Mouse (Mus musculus): ENCODE measurements at regions not wholly inside any gene's neighbourhood (a gene's known extent, or its start where the extent isn't known, plus 50 kb on each side); places are given as distances from the start of the nearest gene placed in this dataset.

- Histone ChIP-seq H3K9me3 (ENCODE audit: low read length) (no peaks in the 10 kb centered on the region), H3K27ac (ENCODE audit: low read depth, low read length) (no peak overlapping the region), H3K4me2 (ENCODE audit: low read depth, low read length, poor library complexity, severe bottlenecking) (no peak overlapping the region), H3K9ac (replicated peaks; ENCODE audit: low read length, poor library complexity, severe bottlenecking) (no peak overlapping the region), H3K4me3 (ENCODE audit: low read depth, low read length) (no peak overlapping the region), H3K4me1 (ENCODE audit: insufficient read depth, low read length) (no peaks in the 10 kb centered on the region), H3K27me3 (ENCODE audit: insufficient read depth, low read length) (no peaks in the 10 kb centered on the region), H3K36me3 (ENCODE audit: insufficient read depth, low read length) (no peaks in the 10 kb centered on the region)
- ATAC-seq (ENCODE audit: low FRiP score), result no peak
- WGBS, result 75% methylated on average over 3 of the region's 3 CpGs
- TF ChIP-seq CTCF (IDR thresholded peaks at IDR 0.05), result no peak
- no peak for DNase-seq (ENCODE audit: low spot score)
These were observed 285.6 kb downstream of the Osr1 start for GRCm38 (mm10) chr12:9855503-9856024.

GRCm38 (mm10) chr12:9856128-9856621, 286.3 kb downstream of the Osr1 start:
- Histone ChIP-seq H3K9me3 (ENCODE audit: low read length) (no peaks in the 10 kb centered on the region), H3K4me3 (ENCODE audit: low read depth, low read length) (no peak overlapping the region), H3K4me1 (ENCODE audit: insufficient read depth, low read length) (no peaks in the 10 kb centered on the region), H3K27ac (ENCODE audit: low read depth, low read length) (no peak overlapping the region), H3K9ac (replicated peaks; ENCODE audit: low read length, poor library complexity, severe bottlenecking) (no peak overlapping the region), H3K4me2 (ENCODE audit: low read depth, low read length, poor library complexity, severe bottlenecking) (no peak overlapping the region), H3K36me3 (ENCODE audit: insufficient read depth, low read length) (no peaks in the 10 kb centered on the region), H3K27me3 (ENCODE audit: insufficient read depth, low read length) (no peaks in the 10 kb centered on the region)
- 84% methylated on average over 8 of the region's 8 CpGs for WGBS
- TF ChIP-seq CTCF (IDR thresholded peaks at IDR 0.05), result no peak
- ATAC-seq (ENCODE audit: low FRiP score), result no peak
- DNase-seq (ENCODE audit: low spot score), result peak; percentile 24

- H3K27ac ChIP-seq (ENCODE audit: low read depth, low read length), result no peak overlapping the region
- DNase-seq (ENCODE audit: low spot score), result no peak
- H3K36me3 ChIP-seq (ENCODE audit: insufficient read depth, low read length), result no peaks in the 10 kb centered on the region
- no peaks in the 10 kb centered on the region for H3K9me3 ChIP-seq (ENCODE audit: low read length)
- TF ChIP-seq CTCF (IDR thresholded peaks at IDR 0.05), result no peak
- 74% methylated on average over 2 of the region's 2 CpGs for WGBS
- no peak for ATAC-seq (ENCODE audit: low FRiP score)
- no peak overlapping the region for H3K4me3 ChIP-seq (ENCODE audit: low read depth, low read length)
- no peaks in the 10 kb centered on the region for H3K27me3 ChIP-seq (ENCODE audit: insufficient read depth, low read length)
- H3K4me1 ChIP-seq (ENCODE audit: insufficient read depth, low read length), result no peaks in the 10 kb centered on the region
- H3K9ac ChIP-seq (replicated peaks; ENCODE audit: low read length, poor library complexity, severe bottlenecking), result no peak overlapping the region
- no peak overlapping the region for H3K4me2 ChIP-seq (ENCODE audit: low read depth, low read length, poor library complexity, severe bottlenecking)
These were observed 288.1 kb downstream of the Osr1 start for GRCm38 (mm10) chr12:9857990-9858389.

GRCm38 (mm10) chr12:9862301-9862700, 292.4 kb downstream of the Osr1 start:
- Histone ChIP-seq H3K27ac (ENCODE audit: low read depth, low read length) (no peak overlapping the region), H3K36me3 (ENCODE audit: insufficient read depth, low read length) (no peaks in the 10 kb centered on the region), H3K4me3 (ENCODE audit: low read depth, low read length) (no peak overlapping the region), H3K27me3 (ENCODE audit: insufficient read depth, low read length) (no peaks in the 10 kb centered on the region), H3K4me1 (ENCODE audit: insufficient read depth, low read length) (no peaks in the 10 kb centered on the region), H3K4me2 (ENCODE audit: low read depth, low read length, poor library complexity, severe bottlenecking) (no peak overlapping the region), H3K9ac (replicated peaks; ENCODE audit: low read length, poor library complexity, severe bottlenecking) (no peak overlapping the region), H3K9me3 (ENCODE audit: low read length) (no peaks in the 10 kb centered on the region)
- WGBS, result 94% methylated on average over 1 of the region's 1 CpGs
- ATAC-seq (ENCODE audit: low FRiP score), result no peak
- DNase-seq (ENCODE audit: low spot score), result no peak
- no peak for TF ChIP-seq CTCF (IDR thresholded peaks at IDR 0.05)

GRCm38 (mm10) chr12:9872236-9872635, 302.3 kb downstream of the Osr1 start:
- WGBS, result 82% methylated on average over 4 of the region's 4 CpGs
- Histone ChIP-seq H3K9ac (replicated peaks; ENCODE audit: low read length, poor library complexity, severe bottlenecking) (no peak overlapping the region), H3K27me3 (ENCODE audit: insufficient read depth, low read length) (no peaks in the 10 kb centered on the region), H3K4me2 (ENCODE audit: low read depth, low read length, poor library complexity, severe bottlenecking) (no peak overlapping the region), H3K4me1 (ENCODE audit: insufficient read depth, low read length) (no peaks in the 10 kb centered on the region), H3K27ac (ENCODE audit: low read depth, low read length) (no peak overlapping the region), H3K36me3 (ENCODE audit: insufficient read depth, low read length) (no peaks in the 10 kb centered on the region), H3K4me3 (ENCODE audit: low read depth, low read length) (no peak overlapping the region), H3K9me3 (ENCODE audit: low read length) (no peaks in the 10 kb centered on the region)
- ATAC-seq (ENCODE audit: low FRiP score) (no peak), DNase-seq (ENCODE audit: low spot score) (peak; percentile 61)
- no peak for TF ChIP-seq CTCF (IDR thresholded peaks at IDR 0.05)

- Histone ChIP-seq H3K4me3 (ENCODE audit: low read depth, low read length) (no peak overlapping the region), H3K36me3 (ENCODE audit: insufficient read depth, low read length) (no peaks in the 10 kb centered on the region), H3K9ac (replicated peaks; ENCODE audit: low read length, poor library complexity, severe bottlenecking) (no peak overlapping the region), H3K9me3 (ENCODE audit: low read length) (no peaks in the 10 kb centered on the region), H3K27me3 (ENCODE audit: insufficient read depth, low read length) (no peaks in the 10 kb centered on the region), H3K4me2 (ENCODE audit: low read depth, low read length, poor library complexity, severe bottlenecking) (no peak overlapping the region), H3K27ac (ENCODE audit: low read depth, low read length) (no peak overlapping the region), H3K4me1 (ENCODE audit: insufficient read depth, low read length) (no peaks in the 10 kb centered on the region)
- DNase-seq (ENCODE audit: low spot score) (no peak), ATAC-seq (ENCODE audit: low FRiP score) (no peak)
- 95% methylated on average over 1 of the region's 1 CpGs for WGBS
- TF ChIP-seq CTCF (IDR thresholded peaks at IDR 0.05), result no peak
These were observed 303.3 kb downstream of the Osr1 start for GRCm38 (mm10) chr12:9873214-9873613.
